Mouse (Mus musculus) liver, adult 2 months (tissue): ENCODE measurements around the gene Psmb6. TPM values are rescaled to one million over a fixed set of nuclear protein-coding genes. Genes with fewer than 3 reads are reported as not detected.

ENCODE experiments used
- DNase-seq: peaks from one replicate; pipeline ENCODE4 v3.0.0-alpha.2; 2011; ENCODE audit warnings: low read depth, low spot score; ENCODE audit errors: extremely low read depth
- H3K27ac ChIP-seq: fragments of 200-500 bp; replicated peaks from 2 replicates; pipeline ENCODE4 v1.5.1; 2012; ENCODE audit warnings: low read depth, mild to moderate bottlenecking, control low read depth, inconsistent platforms, low read length; ENCODE audit not compliant: insufficient read depth
- H3K27me3 ChIP-seq: fragments of 200-500 bp; 2 replicates; pipeline ENCODE4 v1.6.1; 2012; ENCODE audit warnings: mild to moderate bottlenecking, moderate library complexity, low read length, inconsistent platforms; ENCODE audit not compliant: control insufficient read depth, insufficient read depth
- H3K36me3 ChIP-seq: fragments of 200-500 bp; 2 replicates; pipeline ENCODE4 v1.6.1; 2012; ENCODE audit warnings: low read length, inconsistent platforms; ENCODE audit not compliant: control insufficient read depth, insufficient read depth
- H3K4me1 ChIP-seq: fragments of 200-500 bp; 2 replicates; pipeline ENCODE4 v1.6.1; 2011; ENCODE audit warnings: low read length; ENCODE audit not compliant: control insufficient read depth, insufficient read depth
- H3K4me3 ChIP-seq: fragments of 200-500 bp; 2 replicates; pipeline ENCODE4 v1.5.1; 2011; ENCODE audit warnings: low read depth, mild to moderate bottlenecking, control low read depth, low read length, moderate library complexity; ENCODE audit not compliant: insufficient read depth
- H3K79me2 ChIP-seq: fragments of 200-500 bp; 2 replicates; pipeline ENCODE4 v1.6.1; 2012; ENCODE audit warnings: inconsistent platforms, mild to moderate bottlenecking, low read length, moderate library complexity; ENCODE audit not compliant: control insufficient read depth, insufficient read depth
- H3K9ac ChIP-seq: fragments of 200-500 bp; 2 replicates; pipeline ENCODE4 v1.6.1; 2012; ENCODE audit warnings: low read depth, mild to moderate bottlenecking, control low read depth, inconsistent platforms, low read length
- CTCF ChIP-seq: fragments of 200-500 bp; IDR thresholded peaks from 2 replicates; pipeline ENCODE4 v1.5.1; 2011; ENCODE audit warnings: low read depth, low read length, control low read depth
- POLR2A ChIP-seq: fragments of 200-500 bp; IDR thresholded peaks from 2 replicates; pipeline ENCODE4 v1.6.1; 2011; ENCODE audit warnings: low read length, control low read depth; ENCODE audit not compliant: insufficient read depth; ENCODE audit errors: extremely low read depth
- WGBS: fragments of 180-500 bp; shearing (Covaris S2); methylation state at CpG from one replicate; pipeline ENCODE4 v1.1.7; 2018; 5-methylcytosine and 5-hydroxymethylcytosine counted together
- polyA plus RNA-seq: library from polyadenylated mRNA; depleted of rRNA; stranded (reverse); fragments of >200 nt; gene quantifications from 2 replicates; pipeline ENCODE4 v1.2.3, GENCODE M21; 2012; rRNA removed
- total RNA-seq: library from RNA; depleted of rRNA; stranded (reverse); fragments of >200 nt; gene quantifications from 2 replicates; pipeline ENCODE4 v1.2.3, GENCODE M21; 2014; rRNA removed

Gene Psmb6
- total RNA-seq (291 and 298 TPM in 2 replicates), polyA plus RNA-seq (312 and 336 TPM in 2 replicates)

DNA sequence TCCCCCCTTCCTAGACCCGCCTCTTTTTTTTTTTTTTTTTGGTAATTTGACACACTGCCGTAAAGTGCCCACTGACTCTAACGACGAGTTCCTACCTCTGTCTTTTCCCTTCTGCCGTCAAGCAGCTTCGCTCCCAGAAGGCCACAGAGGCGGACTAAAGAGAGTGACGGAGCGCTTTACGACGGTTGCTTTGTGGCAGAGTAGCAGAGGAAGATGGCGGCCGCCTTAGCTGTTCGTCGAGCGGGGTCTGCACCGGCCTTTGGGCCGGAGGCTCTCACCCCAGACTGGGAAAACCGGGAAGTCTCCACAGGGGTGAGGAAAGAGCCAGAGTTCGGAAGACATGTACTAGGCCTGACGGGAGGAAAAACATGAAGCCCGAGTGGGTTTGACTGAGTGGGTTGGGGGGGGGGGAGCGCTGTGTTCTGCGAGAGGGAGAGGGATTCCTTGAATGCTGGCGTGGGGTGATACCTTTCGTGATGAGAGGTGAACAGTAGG lies at the start of gene Psmb6:
Gene Psmb6, plus strand, starts transcription at position 184 of the 495 bp plus-strand sequence.
- peak; percentile 77; the same call in 1 of the 2 replicates for TF ChIP-seq POLR2A
- TF ChIP-seq CTCF, result no peak

DNA sequence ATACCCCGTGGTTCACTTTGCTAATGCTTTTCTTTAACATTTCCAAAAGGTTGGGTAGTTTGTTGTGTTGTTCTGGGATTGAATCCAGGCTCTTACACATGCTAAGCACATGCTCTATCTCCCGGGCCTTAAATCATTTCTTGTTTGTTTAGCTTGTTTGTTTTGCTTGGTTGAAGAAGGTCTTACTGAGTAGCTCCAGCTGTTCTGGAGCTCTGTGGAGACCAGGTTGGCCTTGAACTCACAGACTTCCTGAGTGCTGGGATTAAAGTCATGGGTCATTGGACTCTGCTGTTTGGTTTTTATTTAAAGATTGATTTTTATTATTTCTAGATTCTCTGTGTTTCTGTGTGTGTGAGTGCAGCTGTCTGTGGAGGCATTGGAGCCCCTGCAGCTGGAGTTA lies 39.7 kb upstream of the Psmb6 start:
- DNase-seq, result peak; percentile 21
- Histone ChIP-seq H3K36me3 (no peaks in the 10 kb centered on the region), H3K4me1 (no peaks in the 10 kb centered on the region), H3K27ac (no peak overlapping the region), H3K79me2 (no peaks in the 10 kb centered on the region), H3K4me3 (no peak overlapping the region), H3K27me3 (no peaks in the 10 kb centered on the region), H3K9ac (no peak overlapping the region)
- TF ChIP-seq CTCF, result no peak
- no peak for TF ChIP-seq POLR2A
- 40% methylated on average over 2 of the region's 2 CpGs for WGBS

More for the DNA sequence above, at the start of gene Psmb6:
- peak; percentile 97 for DNase-seq
- WGBS, result under 1% methylated on average over 26 of the region's 26 CpGs
- Histone ChIP-seq H3K79me2 (peaks cover 1% of the 10 kb centered on the region; the same call in 1 of the 2 replicates), H3K27me3 (no peaks in the 10 kb centered on the region), H3K4me3 (peak within 1 kb of the TSS; percentile 72), H3K4me1 (peaks cover 12% of the 10 kb centered on the region), H3K27ac (peak within 1 kb of the TSS; percentile 61), H3K36me3 (peaks cover 16% of the 10 kb centered on the region), H3K9ac (peak within 1 kb of the TSS; percentile 83)

DNA sequence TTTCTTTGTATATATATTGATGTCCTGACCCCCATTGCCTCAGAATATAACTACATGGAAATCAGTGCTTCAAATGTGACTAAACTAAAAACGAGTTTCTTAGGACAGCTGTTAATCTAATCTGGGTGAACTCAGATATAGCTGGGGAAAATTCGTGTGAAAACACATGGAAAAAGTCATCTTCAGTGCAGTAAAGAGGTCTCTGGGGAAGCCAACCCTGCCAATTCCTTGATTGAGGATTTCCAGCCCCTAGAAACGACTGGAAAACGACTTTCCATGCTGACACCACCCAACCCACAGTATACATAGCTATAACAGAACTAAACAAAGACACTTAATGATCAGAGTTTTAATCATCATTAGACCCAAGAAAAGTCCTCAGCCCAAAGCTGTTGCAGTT lies 37.4 kb upstream of the Psmb6 start:
- Histone ChIP-seq H3K79me2 (no peaks in the 10 kb centered on the region), H3K4me1 (no peaks in the 10 kb centered on the region), H3K27ac (no peak overlapping the region), H3K9ac (no peak overlapping the region), H3K36me3 (no peaks in the 10 kb centered on the region), H3K4me3 (no peak overlapping the region), H3K27me3 (no peaks in the 10 kb centered on the region)
- 65% methylated on average over 4 of the region's 4 CpGs for WGBS
- no peak for DNase-seq
- no peak for TF ChIP-seq POLR2A

DNA sequence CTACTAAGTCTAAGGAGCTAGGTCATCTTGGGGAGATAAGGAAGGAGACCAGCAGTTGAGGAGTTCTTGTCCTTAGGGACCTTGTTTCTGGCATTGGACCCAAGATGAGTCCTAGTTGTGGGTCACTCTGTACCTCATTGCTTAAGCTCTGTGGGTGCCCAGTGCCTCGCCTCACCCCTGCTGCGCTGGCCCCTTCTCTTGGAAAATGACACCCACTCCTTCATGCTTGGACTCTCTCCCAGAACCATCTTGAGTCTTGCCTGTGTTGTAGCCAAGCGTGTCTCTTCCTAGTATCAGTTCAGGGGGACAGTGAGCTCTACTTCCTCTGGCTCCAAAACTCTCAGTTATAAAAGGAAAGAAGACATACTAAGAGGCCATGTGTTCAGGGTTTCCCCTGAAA lies 36.0 kb upstream of the Psmb6 start:
- TF ChIP-seq POLR2A, result no peak
- no peak for TF ChIP-seq CTCF
- no peaks in the 10 kb centered on the region for H3K4me1 ChIP-seq
- no peak overlapping the region for H3K27ac ChIP-seq
- H3K4me3 ChIP-seq, result no peak overlapping the region
- no peaks in the 10 kb centered on the region for H3K36me3 ChIP-seq
- DNase-seq, result no peak
- WGBS, result 91% methylated on average over 3 of the region's 3 CpGs
- no peak overlapping the region for H3K9ac ChIP-seq
- no peaks in the 10 kb centered on the region for H3K27me3 ChIP-seq
- H3K79me2 ChIP-seq, result no peaks in the 10 kb centered on the region

DNA sequence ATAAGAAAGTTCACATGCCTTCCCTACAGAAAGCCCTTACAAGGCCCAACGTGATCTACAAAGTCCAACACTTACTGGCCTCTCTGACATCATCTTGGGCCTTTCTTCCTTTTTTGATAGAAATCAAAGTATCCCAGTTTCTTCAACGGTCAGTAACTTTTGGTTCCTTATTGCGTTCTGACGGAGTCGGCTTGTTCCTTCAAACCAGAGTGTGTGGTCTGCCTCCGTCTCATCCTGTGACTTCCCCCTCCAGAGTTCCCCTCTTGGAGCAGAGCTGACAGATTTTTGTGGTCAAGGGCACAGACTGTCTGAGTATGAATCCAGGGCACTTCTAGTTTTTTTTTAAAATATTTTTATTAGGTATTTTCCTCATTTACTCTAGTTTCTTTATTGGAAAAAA lies 35.5 kb upstream of the Psmb6 start:
- H3K9ac ChIP-seq, result no peak overlapping the region
- H3K4me3 ChIP-seq, result no peak overlapping the region
- H3K4me1 ChIP-seq, result no peaks in the 10 kb centered on the region
- no peaks in the 10 kb centered on the region for H3K36me3 ChIP-seq
- TF ChIP-seq CTCF, result no peak
- TF ChIP-seq POLR2A, result no peak
- no peaks in the 10 kb centered on the region for H3K79me2 ChIP-seq
- no peaks in the 10 kb centered on the region for H3K27me3 ChIP-seq
- peak; percentile 54 for DNase-seq
- H3K27ac ChIP-seq, result no peak overlapping the region
- 78% methylated on average over 6 of the region's 6 CpGs for WGBS

DNA sequence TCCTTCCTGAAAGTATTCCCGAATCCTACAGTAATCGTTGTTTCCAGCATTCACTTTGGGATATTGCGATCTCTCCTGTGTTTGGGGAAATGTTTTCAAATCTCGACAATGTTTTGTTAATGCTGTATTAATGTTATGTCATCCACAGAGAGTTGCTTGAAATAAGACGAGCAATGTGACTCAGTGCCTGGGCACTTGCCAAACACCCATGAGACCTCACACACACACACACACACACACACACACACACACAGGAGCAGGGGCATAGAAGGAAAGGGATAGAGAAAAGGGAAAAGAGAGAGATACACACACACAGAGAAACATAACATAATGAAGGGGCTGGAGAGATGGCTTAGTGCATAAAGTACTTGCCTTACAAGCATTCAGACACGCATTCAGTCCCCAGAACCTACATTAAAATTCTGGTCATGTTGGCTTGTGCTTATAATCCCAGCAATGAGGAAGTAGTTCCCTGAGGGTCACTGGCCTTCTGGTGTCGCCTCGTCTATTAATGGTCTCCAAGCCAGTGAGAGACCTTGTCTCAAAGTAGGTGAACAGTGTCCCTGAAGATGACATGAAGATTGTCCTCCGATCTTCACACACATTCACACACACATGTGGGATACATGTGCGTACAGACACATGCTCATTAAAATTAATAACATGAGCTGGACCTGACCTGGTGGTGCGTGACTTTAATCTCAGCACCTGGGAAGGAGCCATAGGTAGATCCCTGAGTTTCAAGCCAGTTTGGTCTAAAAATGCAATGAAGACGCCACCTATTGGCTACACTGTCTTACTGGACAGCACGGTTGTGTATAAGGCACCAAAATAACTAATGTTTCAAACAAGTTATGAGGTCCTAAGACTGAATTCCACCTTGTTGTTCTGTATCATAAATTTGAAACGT lies 25.3 kb upstream of the Psmb6 start:
- Histone ChIP-seq H3K9ac (no peak overlapping the region), H3K4me3 (no peak overlapping the region), H3K27me3 (no peaks in the 10 kb centered on the region), H3K27ac (no peak overlapping the region), H3K79me2 (no peaks in the 10 kb centered on the region), H3K36me3 (no peaks in the 10 kb centered on the region), H3K4me1 (peaks cover 14% of the 10 kb centered on the region)
- peak; percentile 17; the same call in 1 of the 2 replicates for TF ChIP-seq CTCF
- TF ChIP-seq POLR2A, result no peak
- DNase-seq, result no peak
- WGBS, result 69% methylated on average over 14 of the region's 14 CpGs
